Comparison of ENCODE assay signal across 10 mouse cellular contexts in the genomic region with DNA sequence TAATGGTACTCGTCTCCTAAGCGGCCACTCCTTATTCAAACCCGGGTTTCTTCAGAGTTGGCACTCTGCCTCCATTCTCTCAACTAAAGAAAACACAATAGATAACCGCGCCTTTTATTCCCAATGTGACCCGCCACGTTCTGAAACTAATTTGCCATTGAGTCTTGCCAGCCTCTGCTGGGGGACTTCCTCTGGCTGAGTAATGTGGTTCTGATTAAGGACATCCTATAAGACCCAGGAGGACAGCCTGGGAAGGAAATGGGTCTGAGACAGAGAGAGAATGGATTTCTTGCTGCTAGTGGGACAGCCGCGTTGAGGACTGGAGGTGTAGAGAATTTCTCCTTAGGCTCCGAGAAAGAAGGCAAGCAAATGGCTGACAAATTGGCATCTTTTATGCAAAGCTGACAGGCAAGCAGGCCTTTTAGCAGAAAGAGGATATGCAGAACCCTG.
DNase-seq lines count a peak whose midpoint lies in the region; ATAC-seq and TF ChIP-seq lines count a peak whose summit lies in the region.
"Had no signal": no experiment of that assay in that cellular context is flagged by ENCODE, and none has a peak within 500 bp of the region (broad histone marks: within the 10 kb centered on the region; RNA-seq: fewer than 3 reads in every experiment).

No protein-coding gene starts in this region.

- no peaks in the 10 kb centered on the region for H3K36me3 ChIP-seq in kidney, embryonic 14.5 days (ENCODE audit: control insufficient read depth, insufficient read depth, low read length)
- no peaks in the 10 kb centered on the region for H3K36me3 ChIP-seq in heart, embryonic 11.5 days (ENCODE audit: control insufficient read depth, insufficient read depth, low read length)
- H3K36me3 ChIP-seq in limb, embryonic 14.5 days (ENCODE audit: control insufficient read depth, insufficient read depth, low read length), result no peaks in the 10 kb centered on the region
- H3K36me3 ChIP-seq in neural tube, embryonic 14.5 days (ENCODE audit: control insufficient read depth, insufficient read depth, low read length), result no peaks in the 10 kb centered on the region

- no peak overlapping the region for H3K4me3 ChIP-seq in kidney, embryonic 14.5 days (ENCODE audit: low read length)
- H3K4me3 ChIP-seq in heart, embryonic 11.5 days (ENCODE audit: low read depth, low read length), result no peak overlapping the region
- no peak overlapping the region for H3K4me3 ChIP-seq in limb, embryonic 14.5 days (replicated peaks; ENCODE audit: low read length)
- no peak overlapping the region for H3K4me3 ChIP-seq in neural tube, embryonic 14.5 days (ENCODE audit: low read depth, low read length)

- no peak overlapping the region for H3K27ac ChIP-seq in kidney, embryonic 14.5 days (ENCODE audit: low read depth, low read length)
- H3K27ac ChIP-seq in heart, embryonic 11.5 days (ENCODE audit: low read depth, low read length), result peak overlapping the region; percentile 51; the same call in 1 of the 2 replicates
- H3K27ac ChIP-seq in limb, embryonic 14.5 days (replicated peaks; ENCODE audit: low read depth, low read length), result peak overlapping the region; percentile 33
- H3K27ac ChIP-seq in neural tube, embryonic 14.5 days (ENCODE audit: low read depth, low read length), result 0 out of 2 replicates have a peak overlapping the region, but pooled peaks have one; percentile 52

- no peaks in the 10 kb centered on the region for H3K9me3 ChIP-seq in kidney, embryonic 14.5 days (ENCODE audit: control insufficient read depth, low read length)
- H3K9me3 ChIP-seq in heart, embryonic 11.5 days (replicated peaks; ENCODE audit: control insufficient read depth, low read length), result no peaks in the 10 kb centered on the region
- H3K9me3 ChIP-seq in limb, embryonic 14.5 days (ENCODE audit: control insufficient read depth, low read length), result no peaks in the 10 kb centered on the region
- H3K9me3 ChIP-seq in neural tube, embryonic 14.5 days (ENCODE audit: control insufficient read depth, low read length), result no peaks in the 10 kb centered on the region

- H3K4me1 ChIP-seq in kidney, embryonic 14.5 days (ENCODE audit: control insufficient read depth, insufficient read depth, low read length), result no peaks in the 10 kb centered on the region
- H3K4me1 ChIP-seq in heart, embryonic 11.5 days (ENCODE audit: control insufficient read depth, insufficient read depth, low read length), result peaks cover 14% of the 10 kb centered on the region; the same call in 1 of the 2 replicates
- peaks cover 41% of the 10 kb centered on the region for H3K4me1 ChIP-seq in limb, embryonic 14.5 days (ENCODE audit: control insufficient read depth, insufficient read depth, low read length)
- H3K4me1 ChIP-seq in neural tube, embryonic 14.5 days (ENCODE audit: control insufficient read depth, insufficient read depth, low read length), result peaks cover 11% of the 10 kb centered on the region; the same call in 1 of the 2 replicates

- 17% methylated on average over 10 of the region's 10 CpGs for WGBS in kidney, embryonic 14.5 days
- 21% methylated on average over 10 of the region's 10 CpGs for WGBS in heart, embryonic 11.5 days (ENCODE audit: insufficient replicate concordance)
- WGBS in limb, embryonic 14.5 days, result 14% methylated on average over 10 of the region's 10 CpGs
- 3% methylated on average over 10 of the region's 10 CpGs for WGBS in neural tube, embryonic 14.5 days

- no peak for ATAC-seq in kidney, embryonic 14.5 days (ENCODE audit: low FRiP score, low TSS enrichment)
- ATAC-seq in heart, embryonic 11.5 days (replicated peaks; ENCODE audit: insufficient number of reproducible peaks, low FRiP score, low TSS enrichment), result no peak
- 0 out of 2 replicates have a peak, but pooled peaks have one; percentile 29 for ATAC-seq in limb, embryonic 14.5 days (ENCODE audit: low FRiP score, low read depth)
- no peak for ATAC-seq in neural tube, embryonic 14.5 days (ENCODE audit: low read depth)
- ATAC-seq in megakaryocyte-erythroid progenitor cell, adult 5-6 weeks (replicated peaks; ENCODE audit: low FRiP score, low TSS enrichment, poor library complexity, severe bottlenecking), result no peak

- no peak overlapping the region for H3K9ac ChIP-seq in kidney, embryonic 14.5 days (ENCODE audit: low read depth, low read length)
- H3K9ac ChIP-seq in heart, embryonic 11.5 days (ENCODE audit: low read depth, low read length), result no peak overlapping the region
- no peak overlapping the region for H3K9ac ChIP-seq in limb, embryonic 14.5 days (ENCODE audit: low read depth, low read length, severe bottlenecking)
- H3K9ac ChIP-seq in neural tube, embryonic 14.5 days (replicated peaks; ENCODE audit: low read depth, low read length), result no peak overlapping the region

- H3K27me3 ChIP-seq in kidney, embryonic 14.5 days (ENCODE audit: control insufficient read depth, insufficient read depth, low read length), result no peaks in the 10 kb centered on the region; the same call in 1 of the 2 replicates
- no peaks in the 10 kb centered on the region for H3K27me3 ChIP-seq in heart, embryonic 11.5 days (ENCODE audit: control insufficient read depth, insufficient read depth, low read length)
- no peaks in the 10 kb centered on the region for H3K27me3 ChIP-seq in limb, embryonic 14.5 days (ENCODE audit: control insufficient read depth, insufficient read depth, low read length)
- H3K27me3 ChIP-seq in neural tube, embryonic 14.5 days (ENCODE audit: control insufficient read depth, insufficient read depth, low read length), result 0 out of 2 replicates have a peak, but pooled peaks cover 2% of the 10 kb centered on the region

- peak overlapping the region; percentile 3; the same call in 1 of the 2 replicates for H3K4me2 ChIP-seq in kidney, embryonic 14.5 days (replicated peaks; ENCODE audit: low read depth, low read length)
- peak overlapping the region; percentile 1; the same call in 1 of the 2 replicates for H3K4me2 ChIP-seq in heart, embryonic 11.5 days
- 0 out of 2 replicates have a peak overlapping the region, but pooled peaks have one; percentile 0 for H3K4me2 ChIP-seq in limb, embryonic 14.5 days (replicated peaks; ENCODE audit: low read depth, low read length, severe bottlenecking)
- H3K4me2 ChIP-seq in neural tube, embryonic 14.5 days (ENCODE audit: low read depth, low read length), result peak overlapping the region; percentile 19; the same call in 1 of the 2 replicates

- no peak for TF ChIP-seq POLR2A in limb, embryonic 14.5 days (IDR thresholded peaks at IDR 0.05; ENCODE audit: borderline replicate concordance, extremely low read depth, insufficient read depth, insufficient read length)

- DNase-seq in kidney, adult 9 months, result no peak
- DNase-seq in limb, embryonic 14.5 days (ENCODE audit: low spot score), result peak; percentile 69
- no peak for DNase-seq in layer of hippocampus, adult 8-10 months (ENCODE audit: low spot score in 2 of 2)
- no peak for DNase-seq in gastrocnemius, postnatal 25 days
- DNase-seq: B cell, adult 2 months; right cerebral cortex, adult 18-20 months had no signal
